Mouse (Mus musculus) erythroid progenitor cell, adult 5-6 weeks (primary cell): ENCODE results near the gene Olfr292. TPM values are rescaled to one million over a fixed set of nuclear protein-coding genes. Genes with fewer than 3 reads are reported as not detected.

Experiments used
- ATAC-seq: replicated peaks from 2 replicates; pipeline ENCODE4 v1.8.0; 2016; ENCODE audit warnings: moderate number of reproducible peaks, mild to moderate bottlenecking, moderate TSS enrichment, inconsistent platforms; ENCODE audit not compliant: poor library complexity, low FRiP score, severe bottlenecking
- total RNA-seq, 2 experiments: library from RNA; stranded (forward) in 1 of 2; stranded (reverse) in 1 of 2; fragments of 150-400 nt in 1 of 2; fragments of 186-747, 209-891 nt in 1 of 2; gene quantifications; 2 replicates each; pipeline versions ENCODE4 v1.2.3 to v1.2.4; 2015 to 2017; ENCODE audit warnings: low replicate concordance in 2 of 2

Olfr292 gene
- not detected in 2 replicates for total RNA-seq (2015; ENCODE audit: low replicate concordance)
- total RNA-seq (2017; ENCODE audit: low replicate concordance), result not detected in 2 replicates

DNA sequence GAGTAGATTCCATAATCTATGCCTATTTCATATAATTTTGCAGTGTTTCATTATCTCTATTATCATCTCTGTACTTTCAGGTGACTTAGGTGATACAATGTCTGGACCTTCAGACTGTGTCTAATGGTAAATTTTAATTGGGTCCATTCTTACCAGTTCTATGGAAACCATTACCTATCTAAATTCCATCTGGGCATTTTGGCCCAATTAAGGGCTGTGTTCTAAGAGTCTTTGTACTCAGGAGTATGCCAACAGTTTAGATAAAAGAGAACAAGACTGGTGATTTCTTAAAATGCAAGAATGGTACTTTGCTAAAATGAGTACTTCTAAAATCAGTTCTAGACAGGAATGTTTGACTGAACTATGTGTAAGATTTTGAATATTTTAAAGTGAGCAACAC, at the start of gene Olfr292:
Gene Olfr292, plus strand, starts transcription at position 301 of the 400 bp plus-strand sequence.
- no peak for ATAC-seq

DNA sequence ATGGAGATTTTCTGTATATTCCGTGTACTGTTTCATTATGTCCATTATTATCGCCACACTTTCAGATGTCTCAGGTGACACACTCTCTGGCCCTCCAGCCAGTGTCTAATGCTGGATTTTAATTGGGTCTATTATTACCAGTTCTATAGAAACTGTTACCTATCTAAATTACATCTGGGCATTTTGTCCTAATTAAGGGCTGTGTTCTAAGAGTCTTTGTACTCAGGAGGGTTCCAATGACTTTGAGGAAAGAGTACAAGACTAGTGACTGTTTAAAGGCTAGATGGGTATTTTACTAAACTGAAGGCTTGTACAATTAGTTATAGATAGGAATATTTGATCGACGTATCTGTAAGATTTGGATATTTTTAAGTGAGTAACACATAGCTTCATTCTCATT, 39.4 kb upstream of the Olfr292 start, which contains the start of gene Olfr293:
Gene Olfr293, plus strand, starts transcription at position 301 of the 400 bp plus-strand sequence.
- no peak for ATAC-seq

DNA sequence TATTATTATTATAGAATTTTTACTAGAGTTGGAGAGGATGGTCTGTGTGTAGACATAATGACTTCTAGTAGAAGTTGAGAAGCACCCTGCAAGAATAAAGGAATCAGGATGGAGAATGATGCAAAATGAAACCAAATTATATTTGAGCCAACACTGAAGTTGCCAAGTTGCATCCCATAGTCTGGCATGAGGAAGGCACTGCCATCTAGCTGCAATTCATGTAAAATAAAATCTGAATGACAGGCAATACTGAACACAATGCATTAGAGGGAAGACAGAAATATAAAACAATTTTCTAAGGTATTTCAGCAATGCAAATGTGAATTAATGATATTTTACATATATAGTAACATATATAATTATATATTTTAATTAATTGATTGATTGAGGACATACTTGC, 36.9 kb downstream of the Olfr292 start:
- no peak for ATAC-seq

Other genes with a start within 250 kb of the Olfr292 start
- gene Olfr299, start 228.4 kb upstream of the Olfr292 start, total RNA-seq (2015; ENCODE audit: low replicate concordance), result not detected in 2 replicates
- gene Olfr299, start 228.4 kb upstream of the Olfr292 start, total RNA-seq (2017; ENCODE audit: low replicate concordance), result not detected in 2 replicates
- not detected in 2 replicates for gene Olfr298, start 195.8 kb upstream of the Olfr292 start, total RNA-seq (2015; ENCODE audit: low replicate concordance)
- not detected in 2 replicates for gene Olfr298, start 195.8 kb upstream of the Olfr292 start, total RNA-seq (2017; ENCODE audit: low replicate concordance)
- gene Olfr297, start 168.4 kb upstream of the Olfr292 start, total RNA-seq (2015; ENCODE audit: low replicate concordance), result not detected in 2 replicates
- gene Olfr297, start 168.4 kb upstream of the Olfr292 start, total RNA-seq (2017; ENCODE audit: low replicate concordance), result not detected in 2 replicates
- not detected in 2 replicates for gene Olfr295, start 104.5 kb upstream of the Olfr292 start, total RNA-seq (2015; ENCODE audit: low replicate concordance)
- gene Olfr295, start 104.5 kb upstream of the Olfr292 start, total RNA-seq (2017; ENCODE audit: low replicate concordance), result not detected in 2 replicates
- gene Olfr294, start 71.7 kb upstream of the Olfr292 start, total RNA-seq (2015; ENCODE audit: low replicate concordance), result not detected in 2 replicates
- not detected in 2 replicates for gene Olfr294, start 71.7 kb upstream of the Olfr292 start, total RNA-seq (2017; ENCODE audit: low replicate concordance)
- gene Olfr293, start 39.3 kb upstream of the Olfr292 start, total RNA-seq (2015; ENCODE audit: low replicate concordance), result not detected in 2 replicates
- not detected in 2 replicates for gene Olfr293, start 39.3 kb upstream of the Olfr292 start, total RNA-seq (2017; ENCODE audit: low replicate concordance)
- gene Folh1, start 87.6 kb downstream of the Olfr292 start, total RNA-seq (2015; ENCODE audit: low replicate concordance), result not detected in 2 replicates
- gene Folh1, start 87.6 kb downstream of the Olfr292 start, total RNA-seq (2017; ENCODE audit: low replicate concordance), result not detected in 2 replicates
- not detected in 2 replicates for gene Vmn2r77, start 106.7 kb downstream of the Olfr292 start, total RNA-seq (2015; ENCODE audit: low replicate concordance)
- gene Vmn2r77, start 106.7 kb downstream of the Olfr292 start, total RNA-seq (2017; ENCODE audit: low replicate concordance), result not detected in 2 replicates
- not detected in 2 replicates for gene Vmn2r78, start 226.8 kb downstream of the Olfr292 start, total RNA-seq (2015; ENCODE audit: low replicate concordance)
- not detected in 2 replicates for gene Vmn2r78, start 226.8 kb downstream of the Olfr292 start, total RNA-seq (2017; ENCODE audit: low replicate concordance)